Mouse (Mus musculus): ENCODE data around the gene Esrrg. TPM values are rescaled to one million over a fixed set of nuclear protein-coding genes. Genes with fewer than 3 reads are reported as not detected.

The Esrrg gene
- total and polyA plus RNA-seq, 3 experiments = 14.0 to 48.5 (median 45.2) TPM

DNA sequence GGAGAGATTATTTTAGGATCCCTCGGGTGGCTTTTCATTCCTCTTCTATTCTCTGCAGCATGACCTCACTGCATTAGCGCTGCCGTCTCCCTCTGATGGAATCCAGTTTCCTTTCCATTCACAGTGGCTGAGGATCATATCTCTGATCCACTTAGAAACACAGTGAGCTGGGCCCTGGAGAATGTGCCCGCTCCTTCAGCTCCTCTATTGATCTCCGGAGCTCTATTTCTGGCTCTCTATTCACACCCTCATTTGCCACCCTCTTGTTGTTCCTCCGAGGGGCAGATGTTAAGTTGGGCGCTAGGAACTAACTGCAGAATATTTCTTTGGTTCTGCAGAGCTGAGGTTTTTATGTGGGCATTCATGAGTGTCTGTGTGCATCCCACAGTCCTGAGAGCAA, 228.3 kb downstream of the Esrrg start:
- 4% methylated on average over 7 of the region's 7 CpGs for WGBS
- Histone ChIP-seq H3K9ac (ENCODE audit: low read depth, low read length) (0 out of 2 replicates have a peak overlapping the region, but pooled peaks have one; percentile 35), H3K27ac (peak overlapping the region; percentile 84), H3K4me3 (0 out of 2 replicates have a peak overlapping the region, but pooled peaks have one; percentile 2), H3K27me3 (ENCODE audit: control insufficient read depth, insufficient read depth, low read length) (no peaks in the 10 kb centered on the region), H3K36me3 (ENCODE audit: control insufficient read depth, insufficient read depth, low read length) (no peaks in the 10 kb centered on the region), H3K79me2 (replicated peaks; ENCODE audit: control insufficient read depth, insufficient read depth, low read length) (no peaks in the 10 kb centered on the region), H3K4me1 (ENCODE audit: control insufficient read depth, insufficient read depth, low read length) (peaks cover 2% of the 10 kb centered on the region)
- DNase-seq = peak; percentile 27 to 67
- intact Hi-C loops (cut with DNase I) = loop anchor here (5.0 kb wide), 1 partner anchor 70 kb away; no protein-coding TSS in a partner anchor
- 0 out of 2 replicates have a peak, but pooled peaks have one; percentile 39 for TF ChIP-seq EP300 (IDR thresholded peaks at IDR 0.05; ENCODE audit: insufficient read depth, low read depth, low read length)
- TF ChIP-seq CTCF (IDR thresholded peaks at IDR 0.05) = no peak

- H3K36me3 ChIP-seq (ENCODE audit: control insufficient read depth, insufficient read depth, low read length) = no peaks in the 10 kb centered on the region
- H3K27me3 ChIP-seq (ENCODE audit: control insufficient read depth, insufficient read depth, low read length) = no peaks in the 10 kb centered on the region
- DNase-seq = peak in 1 of 2 experiments; percentile 13
- no peak overlapping the region for H3K9ac ChIP-seq (ENCODE audit: low read depth, low read length)
- H3K4me1 ChIP-seq (ENCODE audit: control insufficient read depth, insufficient read depth, low read length) = no peaks in the 10 kb centered on the region; the same call in 1 of the 2 replicates
- 61% methylated on average over 8 of the region's 8 CpGs for WGBS
- no peaks in the 10 kb centered on the region for H3K79me2 ChIP-seq (replicated peaks; ENCODE audit: control insufficient read depth, insufficient read depth, low read length)
- H3K4me3 ChIP-seq = no peak overlapping the region
- no peak overlapping the region for H3K27ac ChIP-seq
- intact Hi-C loops (cut with DNase I) = no loop called here
- 0 out of 2 replicates have a peak, but pooled peaks have one; percentile 31 for TF ChIP-seq EP300 (IDR thresholded peaks at IDR 0.05; ENCODE audit: insufficient read depth, low read depth, low read length)
- TF ChIP-seq POLR2A (IDR thresholded peaks at IDR 0.05; ENCODE audit: insufficient read depth, low read depth, low read length) = no peak
Observed at GRCm38 (mm10) chr1:187841629-187842028, 233.0 kb downstream of the Esrrg start.

GRCm38 (mm10) chr1:187842702-187843101, 234.1 kb downstream of the Esrrg start:
- TF ChIP-seq CTCF (IDR thresholded peaks at IDR 0.05) (peak; percentile 22; the same call in 1 of the 2 replicates), EP300 (IDR thresholded peaks at IDR 0.05; ENCODE audit: insufficient read depth, low read depth, low read length) (no peak)
- intact Hi-C loops (cut with DNase I) = no loop called here
- Histone ChIP-seq H3K79me2 (replicated peaks; ENCODE audit: control insufficient read depth, insufficient read depth, low read length) (no peaks in the 10 kb centered on the region), H3K4me1 (ENCODE audit: control insufficient read depth, insufficient read depth, low read length) (no peaks in the 10 kb centered on the region; the same call in 1 of the 2 replicates), H3K9ac (ENCODE audit: low read depth, low read length) (no peak overlapping the region), H3K4me3 (no peak overlapping the region), H3K27me3 (ENCODE audit: control insufficient read depth, insufficient read depth, low read length) (no peaks in the 10 kb centered on the region), H3K27ac (no peak overlapping the region), H3K36me3 (ENCODE audit: control insufficient read depth, insufficient read depth, low read length) (no peaks in the 10 kb centered on the region)
- DNase-seq = no peak
- WGBS = 77% methylated on average over 5 of the region's 5 CpGs

GRCm38 (mm10) chr1:187854148-187854547, 245.6 kb downstream of the Esrrg start:
- Histone ChIP-seq H3K79me2 (replicated peaks; ENCODE audit: control insufficient read depth, insufficient read depth, low read length) (no peaks in the 10 kb centered on the region), H3K27ac (no peak overlapping the region), H3K4me1 (ENCODE audit: control insufficient read depth, insufficient read depth, low read length) (no peaks in the 10 kb centered on the region), H3K36me3 (ENCODE audit: control insufficient read depth, insufficient read depth, low read length) (no peaks in the 10 kb centered on the region), H3K4me3 (no peak overlapping the region), H3K27me3 (ENCODE audit: control insufficient read depth, insufficient read depth, low read length) (no peaks in the 10 kb centered on the region), H3K9ac (ENCODE audit: low read depth, low read length) (no peak overlapping the region)
- TF ChIP-seq EP300 (IDR thresholded peaks at IDR 0.05; ENCODE audit: insufficient read depth, low read depth, low read length) = no peak
- TF ChIP-seq POLR2A (IDR thresholded peaks at IDR 0.05; ENCODE audit: insufficient read depth, low read depth, low read length) = no peak
- intact Hi-C loops (cut with DNase I) = no loop called here
- no peak for DNase-seq
- 54% methylated on average over 8 of the region's 8 CpGs for WGBS

- Histone ChIP-seq H3K4me3 (no peak overlapping the region), H3K4me1 (ENCODE audit: control insufficient read depth, insufficient read depth, low read length) (no peaks in the 10 kb centered on the region), H3K27ac (no peak overlapping the region), H3K36me3 (ENCODE audit: control insufficient read depth, insufficient read depth, low read length) (no peaks in the 10 kb centered on the region), H3K27me3 (ENCODE audit: control insufficient read depth, insufficient read depth, low read length) (no peaks in the 10 kb centered on the region), H3K79me2 (replicated peaks; ENCODE audit: control insufficient read depth, insufficient read depth, low read length) (no peaks in the 10 kb centered on the region), H3K9ac (ENCODE audit: low read depth, low read length) (no peak overlapping the region)
- 78% methylated on average over 5 of the region's 5 CpGs for WGBS
- TF ChIP-seq CTCF (IDR thresholded peaks at IDR 0.05) = no peak
- DNase-seq = no peak
- intact Hi-C loops (cut with DNase I) = no loop called here
Observed at GRCm38 (mm10) chr1:187862339-187862738, 253.7 kb downstream of the Esrrg start.

- Histone ChIP-seq H3K9ac (ENCODE audit: low read depth, low read length) (no peak overlapping the region), H3K4me3 (no peak overlapping the region), H3K36me3 (ENCODE audit: control insufficient read depth, insufficient read depth, low read length) (peaks cover 2% of the 10 kb centered on the region; the same call in 1 of the 2 replicates), H3K4me1 (ENCODE audit: control insufficient read depth, insufficient read depth, low read length) (no peaks in the 10 kb centered on the region; the same call in 1 of the 2 replicates), H3K27me3 (ENCODE audit: control insufficient read depth, insufficient read depth, low read length) (no peaks in the 10 kb centered on the region), H3K79me2 (replicated peaks; ENCODE audit: control insufficient read depth, insufficient read depth, low read length) (no peaks in the 10 kb centered on the region), H3K27ac (peak overlapping the region; percentile 36)
- intact Hi-C loops (cut with DNase I) = no loop called here
- TF ChIP-seq CTCF (IDR thresholded peaks at IDR 0.05) = no peak
- TF ChIP-seq POLR2A (IDR thresholded peaks at IDR 0.05; ENCODE audit: insufficient read depth, low read depth, low read length) = no peak
- TF ChIP-seq EP300 (IDR thresholded peaks at IDR 0.05; ENCODE audit: insufficient read depth, low read depth, low read length) = no peak
- DNase-seq = no peak
- WGBS = 78% methylated on average over 7 of the region's 7 CpGs
Observed at GRCm38 (mm10) chr1:187868427-187868826, 259.8 kb downstream of the Esrrg start.
